Mouse (Mus musculus): ENCODE results near the gene Etv6. TPM values are rescaled to one million over a fixed set of nuclear protein-coding genes. Genes with fewer than 3 reads are reported as not detected.

The Etv6 gene
- total RNA-seq, 2 experiments from 2014 or later = 6.1 to 6.7 TPM

GRCm38 (mm10) chr6:134041286-134041685 is 5.8 kb downstream of the Etv6 start:
- intact Hi-C loops (cut with DNase I) = loop anchor here (5.0 kb wide), 1 partner anchor 111 kb away; no protein-coding TSS in a partner anchor
- no peak for DNase-seq

- intact Hi-C loops (cut with DNase I) = loop anchor here (5.0 kb wide), 1 partner anchor 110 kb away; no protein-coding TSS in a partner anchor
- no peak for DNase-seq
These were observed 6.4 kb downstream of the Etv6 start for GRCm38 (mm10) chr6:134041916-134042315.

- intact Hi-C loops (cut with DNase I) = loop anchor here (5.0 kb wide), 1 partner anchor 109 kb away; no protein-coding TSS in a partner anchor
These were observed 8.0 kb downstream of the Etv6 start for GRCm38 (mm10) chr6:134043545-134043944.

GRCm38 (mm10) chr6:134045092-134045868 is 9.8 kb downstream of the Etv6 start:
- intact Hi-C loops (cut with DNase I) = no loop called here
- no peak for DNase-seq

More at GRCm38 (mm10) chr6:134043545-134043944, 8.0 kb downstream of the Etv6 start:
- no peak for DNase-seq

GRCm38 (mm10) chr6:134046136-134046535 is 10.6 kb downstream of the Etv6 start:
- DNase-seq = no peak
- intact Hi-C loops (cut with DNase I) = no loop called here

- no peak for DNase-seq
- intact Hi-C loops (cut with DNase I) = no loop called here
These were observed 11.7 kb downstream of the Etv6 start for GRCm38 (mm10) chr6:134047249-134047648.

- no peak for DNase-seq
- intact Hi-C loops (cut with DNase I) = no loop called here
These were observed 12.5 kb downstream of the Etv6 start for GRCm38 (mm10) chr6:134047974-134048373.

GRCm38 (mm10) chr6:134048965-134049364 is 13.5 kb downstream of the Etv6 start:
- intact Hi-C loops (cut with DNase I) = no loop called here
- DNase-seq = no peak

- DNase-seq = no peak
- intact Hi-C loops (cut with DNase I) = no loop called here
These were observed 15.0 kb downstream of the Etv6 start for GRCm38 (mm10) chr6:134050466-134050865.

- intact Hi-C loops (cut with DNase I) = no loop called here
- no peak for DNase-seq
These were observed 16.4 kb downstream of the Etv6 start for GRCm38 (mm10) chr6:134051950-134052349.

GRCm38 (mm10) chr6:134053146-134053545 is 17.6 kb downstream of the Etv6 start:
- intact Hi-C loops (cut with DNase I) = no loop called here
- DNase-seq = no peak

- no peak for DNase-seq
- intact Hi-C loops (cut with DNase I) = no loop called here
These were observed 18.1 kb downstream of the Etv6 start for GRCm38 (mm10) chr6:134053566-134053965.

- DNase-seq = no peak
- intact Hi-C loops (cut with DNase I) = no loop called here
These were observed 20.1 kb downstream of the Etv6 start for GRCm38 (mm10) chr6:134055588-134055987.

GRCm38 (mm10) chr6:134058451-134058850 is 23.0 kb downstream of the Etv6 start:
- no peak for DNase-seq
- intact Hi-C loops (cut with DNase I) = no loop called here

GRCm38 (mm10) chr6:134058886-134059551 is 23.5 kb downstream of the Etv6 start:
- no peak for DNase-seq
- intact Hi-C loops (cut with DNase I) = no loop called here

- intact Hi-C loops (cut with DNase I) = no loop called here
These were observed 24.0 kb downstream of the Etv6 start for GRCm38 (mm10) chr6:134059552-134059891.

GRCm38 (mm10) chr6:134060036-134060435 is 24.5 kb downstream of the Etv6 start:
- DNase-seq = no peak
- intact Hi-C loops (cut with DNase I) = no loop called here

More at GRCm38 (mm10) chr6:134059552-134059891, 24.0 kb downstream of the Etv6 start:
- no peak for DNase-seq

- DNase-seq = no peak
- intact Hi-C loops (cut with DNase I) = no loop called here
These were observed 25.3 kb downstream of the Etv6 start for GRCm38 (mm10) chr6:134060811-134061210.

GRCm38 (mm10) chr6:134065018-134065725 is 29.7 kb downstream of the Etv6 start:
- peak in 1 of 2 experiments; percentile 13 for DNase-seq
- intact Hi-C loops (cut with DNase I) = no loop called here

- no peak for DNase-seq
- intact Hi-C loops (cut with DNase I) = no loop called here
These were observed 30.6 kb downstream of the Etv6 start for GRCm38 (mm10) chr6:134066112-134066511.

- DNase-seq = no peak
- intact Hi-C loops (cut with DNase I) = no loop called here
These were observed 31.5 kb downstream of the Etv6 start for GRCm38 (mm10) chr6:134066996-134067395.
